Mouse (Mus musculus) cortical plate, adult 2 months (tissue): Measurements from ENCODE around the gene Tmem59. TPM values are rescaled to one million over a fixed set of nuclear protein-coding genes. Genes with fewer than 3 reads are reported as not detected.

Source experiments
- H3K27ac ChIP-seq: fragments of 200-500 bp; 2 replicates; pipeline ENCODE4 v1.5.1; 2012; ENCODE audit warnings: low read length, control low read depth, inconsistent platforms; ENCODE audit not compliant: insufficient read depth
- H3K4me1 ChIP-seq: fragments of 200-500 bp; 2 replicates; pipeline ENCODE4 v1.6.1; 2011; ENCODE audit warnings: low read length; ENCODE audit not compliant: control insufficient read depth, insufficient read depth
- H3K4me3 ChIP-seq: fragments of 200-500 bp; 2 replicates; pipeline ENCODE4 v1.5.1; 2011; ENCODE audit warnings: mild to moderate bottlenecking, low read length, control low read depth; ENCODE audit not compliant: insufficient read depth
- CTCF ChIP-seq: fragments of 200-500 bp; IDR thresholded peaks from 2 replicates; pipeline ENCODE4 v1.5.1; 2011; ENCODE audit warnings: mild to moderate bottlenecking, control low read depth, low read length; ENCODE audit not compliant: insufficient read depth; ENCODE audit errors: extremely low read depth
- POLR2A ChIP-seq: fragments of 200-500 bp; IDR thresholded peaks from 2 replicates; pipeline ENCODE4 v1.6.1; 2011; ENCODE audit warnings: mild to moderate bottlenecking, low read length, control low read depth; ENCODE audit not compliant: insufficient read depth; ENCODE audit errors: extremely low read depth
- polyA plus RNA-seq: library from polyadenylated mRNA; depleted of rRNA; stranded (reverse); fragments of >200 nt; gene quantifications from 2 replicates; pipeline ENCODE4 v1.2.3, GENCODE M21; 2012

Tmem59 gene
- polyA plus RNA-seq, 1 experiment: 224 TPM

- Histone ChIP-seq H3K4me1 (peaks cover 9% of the 10 kb centered on the region), H3K4me3 (no peak overlapping the region), H3K27ac (no peak overlapping the region)
- TF ChIP-seq POLR2A: no peak
Observed at GRCm38 (mm10) chr4:107150991-107151390, 27.2 kb upstream of the Tmem59 start.

- no peak for TF ChIP-seq CTCF
- no peak for TF ChIP-seq POLR2A
- Histone ChIP-seq H3K4me1 (peaks cover 9% of the 10 kb centered on the region), H3K4me3 (no peak overlapping the region), H3K27ac (no peak overlapping the region)
Observed at GRCm38 (mm10) chr4:107152571-107152970, 25.6 kb upstream of the Tmem59 start.

GRCm38 (mm10) chr4:107156983-107157401 is 21.2 kb upstream of the Tmem59 start:
- no peak overlapping the region for H3K4me3 ChIP-seq
- no peak overlapping the region for H3K27ac ChIP-seq
- TF ChIP-seq POLR2A (no peak), CTCF (no peak)
- no peaks in the 10 kb centered on the region for H3K4me1 ChIP-seq

- Histone ChIP-seq H3K27ac (no peak overlapping the region), H3K4me3 (no peak overlapping the region), H3K4me1 (no peaks in the 10 kb centered on the region)
- TF ChIP-seq CTCF: no peak
- TF ChIP-seq POLR2A: no peak
Observed at GRCm38 (mm10) chr4:107159166-107159773, 18.9 kb upstream of the Tmem59 start.

GRCm38 (mm10) chr4:107160181-107160580 is 18.0 kb upstream of the Tmem59 start:
- no peak for TF ChIP-seq POLR2A
- TF ChIP-seq CTCF: no peak

GRCm38 (mm10) chr4:107163341-107163740 is 14.9 kb upstream of the Tmem59 start:
- Histone ChIP-seq H3K4me1 (no peaks in the 10 kb centered on the region), H3K4me3 (no peak overlapping the region), H3K27ac (no peak overlapping the region)
- no peak for TF ChIP-seq POLR2A
- TF ChIP-seq CTCF: no peak

More at GRCm38 (mm10) chr4:107160181-107160580, 18.0 kb upstream of the Tmem59 start:
- H3K27ac ChIP-seq: no peak overlapping the region
- no peaks in the 10 kb centered on the region for H3K4me1 ChIP-seq
- no peak overlapping the region for H3K4me3 ChIP-seq

GRCm38 (mm10) chr4:107163756-107164587 is 14.2 kb upstream of the Tmem59 start:
- H3K4me3 ChIP-seq: no peak overlapping the region
- no peaks in the 10 kb centered on the region for H3K4me1 ChIP-seq
- no peak overlapping the region for H3K27ac ChIP-seq
- TF ChIP-seq POLR2A: no peak
- TF ChIP-seq CTCF: peak; percentile 99

- TF ChIP-seq POLR2A (no peak), CTCF (no peak)
- Histone ChIP-seq H3K4me1 (no peaks in the 10 kb centered on the region), H3K4me3 (no peak overlapping the region), H3K27ac (no peak overlapping the region)
Observed at GRCm38 (mm10) chr4:107166700-107167099, 11.5 kb upstream of the Tmem59 start.

- Histone ChIP-seq H3K4me3 (no peak overlapping the region), H3K4me1 (no peaks in the 10 kb centered on the region), H3K27ac (no peak overlapping the region)
- TF ChIP-seq POLR2A (no peak), CTCF (no peak)
Observed at GRCm38 (mm10) chr4:107167798-107168197, 10.4 kb upstream of the Tmem59 start.

GRCm38 (mm10) chr4:107177506-107177905 is 693 bp upstream of the Tmem59 start:
- TF ChIP-seq POLR2A (no peak), CTCF (no peak)
- peak overlapping the region; percentile 90 for H3K4me3 ChIP-seq
- H3K4me1 ChIP-seq: peaks cover 7% of the 10 kb centered on the region
- no peak overlapping the region for H3K27ac ChIP-seq
